Mouse (Mus musculus) midbrain, embryonic 16.5 days (tissue): ENCODE measurements around the gene Rasgrf2. TPM values are rescaled to one million over a fixed set of nuclear protein-coding genes. Genes with fewer than 3 reads are reported as not detected.

Source experiments
- ATAC-seq: fragments of 200-750 bp; cut with Nextera tagmentation; 2 replicates; pipeline ENCODE4 v1.8.0; 2017; ENCODE audit warnings: moderate TSS enrichment
- H3K27ac ChIP-seq: fragments of 300-500 bp; sonication (generic); 2 replicates; pipeline ENCODE4 v1.5.1; 2014; ENCODE audit warnings: mild to moderate bottlenecking, low read length, mixed read lengths
- H3K27me3 ChIP-seq: fragments of 300-500 bp; sonication (generic); 2 replicates; pipeline ENCODE4 v1.6.1; 2014; ENCODE audit warnings: low read depth, low read length, mixed read lengths; ENCODE audit not compliant: control insufficient read depth, insufficient read depth
- H3K36me3 ChIP-seq: fragments of 300-500 bp; sonication (generic); 2 replicates; pipeline ENCODE4 v1.6.1; 2014; ENCODE audit warnings: mild to moderate bottlenecking, low read length, moderate library complexity, mixed read lengths; ENCODE audit not compliant: control insufficient read depth, insufficient read depth
- H3K4me1 ChIP-seq: fragments of 300-500 bp; sonication (generic); 2 replicates; pipeline ENCODE4 v1.6.1; 2014; ENCODE audit warnings: mild to moderate bottlenecking, low read length, mixed read lengths; ENCODE audit not compliant: control insufficient read depth, insufficient read depth
- H3K4me2 ChIP-seq: fragments of 300-500 bp; sonication (generic); 2 replicates; pipeline ENCODE4 v1.6.1; 2014; ENCODE audit warnings: mild to moderate bottlenecking, low read length, mixed read lengths
- H3K4me3 ChIP-seq: fragments of 300-500 bp; sonication (generic); 2 replicates; pipeline ENCODE4 v1.5.1; 2014; ENCODE audit warnings: low read depth, mild to moderate bottlenecking, low read length, moderate library complexity, mixed read lengths
- H3K9ac ChIP-seq: fragments of 300-500 bp; sonication (generic); 2 replicates; pipeline ENCODE4 v1.6.1; 2014; ENCODE audit warnings: low read depth, low read length, mixed read lengths
- H3K9me3 ChIP-seq: fragments of 300-500 bp; sonication (generic); replicated peaks from 2 replicates; pipeline ENCODE4 v1.6.1; 2014; ENCODE audit warnings: mild to moderate bottlenecking, low read length, mixed read lengths; ENCODE audit not compliant: control insufficient read depth, poor library complexity, severe bottlenecking
- WGBS: fragments of 180-500 bp; shearing (Covaris S2); extraction: QIAGEN DNeasy Blood & Tissue Kit; methylation state at CpG from one replicate; pipeline ENCODE4 v1.1.7; 2014; 5-methylcytosine and 5-hydroxymethylcytosine counted together
- polyA plus RNA-seq: library from polyadenylated mRNA; unstranded; fragments of >200 nt; fragmentation: Nextera tagmentation; extraction: Ambion mirVana; gene quantifications from 2 replicates; pipeline ENCODE4 v1.2.1, GENCODE M21; 2015

Gene Rasgrf2
- polyA plus RNA-seq, 1 experiment from 2014 or later: 14.6 TPM

DNA sequence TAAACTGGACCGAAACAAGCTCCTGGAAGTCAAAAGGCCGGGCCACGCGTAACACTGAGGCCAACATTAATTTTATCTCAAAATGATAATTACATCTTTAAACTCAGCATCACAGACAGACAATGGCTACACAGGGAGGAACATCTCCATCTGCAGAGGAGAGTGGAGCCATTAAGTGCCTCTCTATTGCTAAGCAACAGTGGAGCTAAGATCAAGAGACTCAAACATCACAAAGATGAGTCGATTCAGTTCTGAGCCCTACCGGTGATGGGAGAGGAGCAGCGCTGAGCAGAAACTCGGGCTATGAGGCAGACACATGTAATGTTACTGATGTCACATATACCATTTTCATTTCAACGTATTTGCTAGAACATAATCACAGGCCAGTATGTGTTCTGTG, 191.3 kb downstream of the Rasgrf2 start:
- Histone ChIP-seq H3K4me3 (no peak overlapping the region), H3K27me3 (no peaks in the 10 kb centered on the region), H3K27ac (no peak overlapping the region), H3K4me1 (no peaks in the 10 kb centered on the region), H3K36me3 (no peaks in the 10 kb centered on the region), H3K9me3 (no peaks in the 10 kb centered on the region), H3K9ac (no peak overlapping the region), H3K4me2 (no peak overlapping the region)
- peak; percentile 84 for ATAC-seq
- 69% methylated on average over 9 of the region's 9 CpGs for WGBS

DNA sequence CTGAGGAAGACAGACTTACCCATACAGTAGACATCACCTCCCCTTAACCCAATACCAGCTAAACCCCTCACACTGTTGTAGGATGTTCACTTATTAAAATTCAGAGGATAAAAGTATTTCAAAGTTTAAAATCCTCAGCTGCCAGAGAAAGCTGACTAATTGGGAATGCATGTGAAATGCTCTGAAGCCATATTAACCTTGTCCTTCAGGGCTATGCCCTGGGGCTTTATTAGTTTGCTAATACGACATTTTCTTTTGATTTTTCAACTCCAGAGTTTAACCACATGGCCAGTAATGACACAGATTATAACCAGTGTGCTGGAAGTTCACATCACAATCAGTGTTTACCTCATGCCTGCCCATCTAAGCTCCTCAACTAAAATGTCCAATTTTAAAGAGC, 192.6 kb downstream of the Rasgrf2 start:
- Histone ChIP-seq H3K27me3 (no peaks in the 10 kb centered on the region), H3K9me3 (no peaks in the 10 kb centered on the region), H3K27ac (no peak overlapping the region), H3K9ac (no peak overlapping the region), H3K4me2 (no peak overlapping the region), H3K36me3 (no peaks in the 10 kb centered on the region), H3K4me1 (no peaks in the 10 kb centered on the region), H3K4me3 (no peak overlapping the region)
- ATAC-seq: peak; percentile 63; the same call in 1 of the 2 replicates
- WGBS: 41% methylated on average over 1 of the region's 1 CpGs

DNA sequence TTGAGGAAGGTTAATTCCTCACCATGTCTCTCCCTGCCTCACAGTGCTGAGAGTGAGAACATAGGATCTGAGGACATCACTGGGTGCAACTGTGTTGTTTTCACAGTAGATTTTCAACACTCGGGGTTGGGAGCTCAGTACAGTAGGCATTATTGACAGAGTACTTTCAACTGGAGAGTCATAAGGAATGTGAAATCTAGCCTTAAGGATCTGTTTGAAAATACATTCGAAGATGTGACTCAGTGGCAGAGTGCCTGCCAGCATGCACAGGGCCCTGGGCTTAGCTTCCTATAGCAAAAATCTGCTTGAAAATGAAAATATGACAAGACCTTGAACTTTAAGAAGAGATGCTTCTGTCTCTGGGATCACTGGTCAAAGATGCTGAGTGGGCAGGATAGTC, 194.2 kb downstream of the Rasgrf2 start:
- Histone ChIP-seq H3K9me3 (no peaks in the 10 kb centered on the region), H3K4me2 (no peak overlapping the region), H3K27me3 (no peaks in the 10 kb centered on the region), H3K9ac (no peak overlapping the region), H3K4me1 (no peaks in the 10 kb centered on the region), H3K27ac (no peak overlapping the region), H3K36me3 (no peaks in the 10 kb centered on the region), H3K4me3 (no peak overlapping the region)
- no peak for ATAC-seq
- 91% methylated on average over 2 of the region's 2 CpGs for WGBS

DNA sequence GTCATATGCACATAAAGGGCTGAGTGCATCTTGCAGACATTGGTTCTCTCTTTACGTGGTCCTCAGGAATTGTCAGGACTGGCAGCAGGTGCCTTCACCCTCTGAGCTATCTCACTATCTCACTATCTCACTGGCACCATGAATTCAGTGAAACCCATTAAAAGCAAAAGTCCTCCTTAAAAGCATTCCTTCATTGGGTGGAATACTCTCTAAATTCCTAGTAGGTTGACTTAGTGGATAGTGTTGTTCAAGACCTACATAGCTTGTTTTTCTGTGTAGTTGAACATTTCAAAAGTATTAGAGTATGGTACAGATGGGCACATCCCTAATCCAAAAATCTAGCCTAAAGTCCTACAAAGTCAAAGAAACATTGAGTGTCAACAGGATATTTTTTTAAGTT, 199.3 kb downstream of the Rasgrf2 start:
- Histone ChIP-seq H3K4me3 (no peak overlapping the region), H3K27me3 (no peaks in the 10 kb centered on the region), H3K9ac (no peak overlapping the region), H3K27ac (no peak overlapping the region), H3K36me3 (no peaks in the 10 kb centered on the region), H3K4me1 (no peaks in the 10 kb centered on the region), H3K9me3 (no peaks in the 10 kb centered on the region), H3K4me2 (no peak overlapping the region)
- 92% methylated on average over 1 of the region's 1 CpGs for WGBS
- ATAC-seq: no peak

DNA sequence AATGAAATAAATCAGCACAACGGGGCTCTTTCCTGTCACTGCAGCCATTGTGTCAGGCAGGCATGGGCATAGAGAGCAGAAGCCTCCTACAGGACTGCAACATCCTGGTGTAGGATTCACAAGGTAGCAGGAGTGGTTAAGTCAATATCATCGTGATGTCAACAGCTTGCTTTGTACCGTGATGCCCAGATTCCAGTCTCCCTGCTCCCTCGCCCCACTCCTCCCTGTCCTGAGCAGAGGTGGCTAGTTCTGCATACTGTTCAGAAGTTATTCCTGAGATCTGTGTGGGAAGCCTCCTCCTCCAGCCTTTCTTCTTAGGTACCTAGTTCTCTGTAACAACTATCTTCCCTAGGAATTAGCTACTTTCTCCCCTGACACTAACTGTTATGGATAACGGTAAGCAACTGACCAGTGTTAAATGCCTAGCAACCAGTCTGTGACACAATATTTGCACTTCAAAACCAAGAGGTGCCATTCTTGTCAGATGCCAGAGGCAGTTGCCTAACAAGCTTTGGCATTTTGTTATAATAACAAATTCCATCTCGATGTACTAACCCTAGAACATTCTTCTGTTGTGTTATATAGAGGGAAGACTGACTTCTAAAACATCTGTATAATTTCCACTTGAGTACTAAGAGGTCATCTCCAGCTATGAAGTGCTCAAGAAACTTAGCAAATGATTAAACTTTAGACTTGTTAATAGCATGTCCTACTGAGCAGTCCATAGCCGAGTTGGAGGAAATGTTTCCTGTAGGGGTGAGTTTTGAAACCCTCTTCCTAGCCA, 201.3 kb downstream of the Rasgrf2 start:
- H3K27me3 ChIP-seq: no peaks in the 10 kb centered on the region
- no peak overlapping the region for H3K9ac ChIP-seq
- no peaks in the 10 kb centered on the region for H3K4me1 ChIP-seq
- no peaks in the 10 kb centered on the region for H3K36me3 ChIP-seq
- WGBS: 87% methylated on average over 7 of the region's 7 CpGs
- H3K4me2 ChIP-seq: no peak overlapping the region
- no peaks in the 10 kb centered on the region for H3K9me3 ChIP-seq
- no peak overlapping the region for H3K27ac ChIP-seq
- no peak for ATAC-seq
- no peak overlapping the region for H3K4me3 ChIP-seq

DNA sequence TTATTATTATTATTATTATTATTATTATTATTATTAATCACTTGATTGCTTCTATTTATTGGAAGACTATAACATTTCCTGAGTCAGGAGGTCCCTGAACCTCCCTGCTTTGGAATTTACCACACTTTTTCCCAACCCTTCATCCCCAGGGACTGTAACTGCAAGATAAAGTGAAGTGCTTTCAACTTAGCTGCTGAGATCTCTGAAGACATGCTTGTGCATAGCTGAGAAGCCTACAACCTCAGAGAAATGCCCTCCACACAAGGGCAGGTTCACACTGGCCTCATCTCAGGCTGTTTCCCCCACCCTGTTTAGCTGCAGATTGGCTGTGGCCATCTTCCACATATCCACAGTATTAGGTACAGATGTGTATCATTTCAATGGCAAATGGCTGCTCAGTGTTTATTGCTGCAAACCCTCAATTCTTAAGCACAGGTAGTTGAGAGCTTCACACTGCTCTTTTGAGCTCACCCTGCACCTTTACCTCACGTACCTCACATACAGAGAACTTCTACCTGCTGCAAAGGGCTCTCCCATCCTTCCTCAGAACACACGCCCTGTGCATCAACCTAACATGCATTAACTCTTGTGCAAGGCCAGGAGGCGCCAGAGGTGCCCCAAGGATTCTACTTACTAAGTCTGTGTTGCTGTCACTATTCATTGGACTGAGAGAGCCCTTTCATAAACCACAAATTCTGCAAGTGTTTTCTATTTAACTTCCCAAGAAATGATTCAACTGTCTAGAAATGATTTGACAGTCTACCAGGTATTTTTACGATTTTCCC, 202.7 kb downstream of the Rasgrf2 start:
- no peak for ATAC-seq
- H3K4me3 ChIP-seq: no peak overlapping the region
- 75% methylated on average over 4 of the region's 4 CpGs for WGBS
- no peak overlapping the region for H3K9ac ChIP-seq
- no peaks in the 10 kb centered on the region for H3K9me3 ChIP-seq
- no peaks in the 10 kb centered on the region for H3K36me3 ChIP-seq
- no peak overlapping the region for H3K27ac ChIP-seq
- no peaks in the 10 kb centered on the region for H3K27me3 ChIP-seq
- H3K4me1 ChIP-seq: no peaks in the 10 kb centered on the region
- H3K4me2 ChIP-seq: no peak overlapping the region

DNA sequence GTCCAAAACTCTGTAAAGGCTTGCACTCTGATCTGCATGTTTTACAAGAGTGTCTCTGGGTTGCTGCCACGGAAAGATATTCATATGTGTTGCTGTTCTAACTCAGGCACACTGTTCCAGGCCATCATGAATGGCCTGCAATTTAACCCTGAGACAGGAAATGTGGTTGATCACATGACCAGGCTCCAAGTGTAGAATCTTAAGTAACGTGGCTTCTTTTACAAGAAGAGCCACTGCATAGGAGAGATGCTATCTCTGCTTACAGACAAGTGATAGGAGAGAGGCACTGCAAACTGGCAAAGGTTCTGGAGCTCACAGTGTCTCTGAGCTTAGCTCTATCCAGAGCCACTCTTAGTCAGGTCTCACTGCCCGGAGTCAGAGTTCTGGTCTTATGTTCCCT, 210.4 kb downstream of the Rasgrf2 start:
- Histone ChIP-seq H3K9ac (no peak overlapping the region), H3K4me3 (no peak overlapping the region), H3K36me3 (no peaks in the 10 kb centered on the region), H3K27ac (no peak overlapping the region), H3K27me3 (no peaks in the 10 kb centered on the region), H3K4me2 (no peak overlapping the region), H3K9me3 (no peaks in the 10 kb centered on the region), H3K4me1 (no peaks in the 10 kb centered on the region)
- ATAC-seq: no peak
- 76% methylated on average over 3 of the region's 3 CpGs for WGBS

DNA sequence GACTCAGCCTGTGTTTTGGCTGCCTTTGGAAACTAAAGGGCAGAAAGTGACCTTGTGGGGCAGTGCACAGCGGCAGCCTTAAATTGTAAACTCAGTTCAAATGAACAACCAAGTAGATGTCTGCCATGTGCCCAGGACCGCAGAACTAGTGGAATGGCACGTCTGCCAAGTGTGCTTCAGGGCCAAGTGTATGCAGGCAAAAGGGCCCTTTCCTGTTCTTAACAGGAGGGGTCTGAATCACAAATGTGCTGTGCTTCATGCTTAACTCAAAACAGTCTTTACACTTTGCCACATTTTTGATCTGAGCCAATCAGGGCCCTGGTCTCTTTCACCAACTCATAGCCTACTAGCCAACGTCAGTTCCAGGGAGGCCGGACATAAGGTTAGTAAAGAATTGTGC, 212.7 kb downstream of the Rasgrf2 start:
- H3K27me3 ChIP-seq: no peaks in the 10 kb centered on the region
- no peak overlapping the region for H3K4me3 ChIP-seq
- H3K4me1 ChIP-seq: peaks cover 8% of the 10 kb centered on the region
- H3K9ac ChIP-seq: no peak overlapping the region
- H3K9me3 ChIP-seq: no peaks in the 10 kb centered on the region
- 89% methylated on average over 5 of the region's 5 CpGs for WGBS
- H3K27ac ChIP-seq: no peak overlapping the region
- no peak overlapping the region for H3K4me2 ChIP-seq
- no peak for ATAC-seq
- no peaks in the 10 kb centered on the region for H3K36me3 ChIP-seq

DNA sequence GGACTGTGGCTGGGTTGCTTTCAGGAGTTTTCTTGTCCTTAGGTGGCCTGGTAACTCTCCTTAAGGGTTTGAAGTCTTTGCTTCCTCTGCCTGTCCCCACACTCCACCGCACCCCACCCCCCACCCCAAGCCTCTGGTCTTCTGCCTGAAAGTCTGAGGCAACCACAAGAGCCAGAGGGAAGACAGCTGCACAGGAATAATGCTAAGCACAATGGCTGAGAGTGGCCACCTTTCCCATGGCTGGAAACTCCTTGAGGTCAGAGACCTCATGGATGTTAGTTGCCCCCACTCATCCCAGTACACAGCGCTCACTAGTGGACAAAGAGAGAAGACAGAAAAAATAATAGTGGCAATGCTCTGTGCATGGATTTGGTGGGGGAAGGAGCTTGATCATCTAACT, 213.6 kb downstream of the Rasgrf2 start:
- Histone ChIP-seq H3K4me2 (no peak overlapping the region), H3K4me1 (peaks cover 8% of the 10 kb centered on the region), H3K9me3 (no peaks in the 10 kb centered on the region), H3K9ac (no peak overlapping the region), H3K27ac (no peak overlapping the region), H3K36me3 (no peaks in the 10 kb centered on the region), H3K27me3 (no peaks in the 10 kb centered on the region), H3K4me3 (no peak overlapping the region)
- WGBS: 100% methylated on average over 2 of the region's 2 CpGs
- ATAC-seq: no peak
